Mouse (Mus musculus) neural tube, embryonic 11.5 days (tissue): ENCODE data around the gene Dpf3. TPM values are rescaled to one million over a fixed set of nuclear protein-coding genes. Genes with fewer than 3 reads are reported as not detected.
A peak's percentile ranks its signal among the peaks of the same experiment; 100 is the strongest.

Experiments used
- ATAC-seq: fragments of 200-750 bp; cut with Nextera tagmentation; 2 replicates; pipeline ENCODE4 v1.8.0; 2017; ENCODE audit warnings: moderate number of reproducible peaks, mild to moderate bottlenecking, moderate TSS enrichment, moderate library complexity; ENCODE audit not compliant: insufficient read depth, low FRiP score, low TSS enrichment
- DNase-seq: peaks from one replicate; pipeline ENCODE4 v3.0.0-alpha.2; 2015; ENCODE audit warnings: low spot score
- H3K27ac ChIP-seq: fragments of 300-500 bp; sonication (generic); 2 replicates; pipeline ENCODE4 v1.5.1; 2014; ENCODE audit warnings: low read depth, mild to moderate bottlenecking, low read length
- H3K27me3 ChIP-seq: fragments of 300-500 bp; sonication (generic); 2 replicates; pipeline ENCODE4 v1.6.1; 2014; ENCODE audit warnings: mild to moderate bottlenecking, low read length, mixed read lengths; ENCODE audit not compliant: control insufficient read depth, insufficient read depth
- H3K36me3 ChIP-seq: fragments of 300-500 bp; sonication (generic); 2 replicates; pipeline ENCODE4 v1.6.1; 2014; ENCODE audit warnings: mild to moderate bottlenecking, low read length, moderate library complexity, mixed read lengths; ENCODE audit not compliant: control insufficient read depth, insufficient read depth
- H3K4me1 ChIP-seq: fragments of 300-500 bp; sonication (generic); 2 replicates; pipeline ENCODE4 v1.6.1; 2014; ENCODE audit warnings: low read length, mixed read lengths; ENCODE audit not compliant: control insufficient read depth, insufficient read depth
- H3K4me2 ChIP-seq: fragments of 300-500 bp; sonication (generic); 2 replicates; pipeline ENCODE4 v1.6.1; 2014; ENCODE audit warnings: low read depth, mild to moderate bottlenecking, moderate library complexity
- H3K4me3 ChIP-seq: fragments of 300-500 bp; sonication (generic); 2 replicates; pipeline ENCODE4 v1.5.1; 2014; ENCODE audit warnings: low read depth, low read length
- H3K9ac ChIP-seq: fragments of 300-500 bp; sonication (generic); 2 replicates; pipeline ENCODE4 v1.6.1; 2014; ENCODE audit warnings: mild to moderate bottlenecking, low read length
- H3K9me3 ChIP-seq: fragments of 300-500 bp; sonication (generic); 2 replicates; pipeline ENCODE4 v1.6.1; 2016; ENCODE audit warnings: low read length; ENCODE audit not compliant: control insufficient read depth
- WGBS: fragments of 180-500 bp; shearing (Covaris S2); extraction: QIAGEN DNeasy Blood & Tissue Kit; methylation state at CpG from one replicate; pipeline ENCODE4 v1.1.7; 2014; 5-methylcytosine and 5-hydroxymethylcytosine counted together
- polyA plus RNA-seq: library from polyadenylated mRNA; unstranded; fragments of >200 nt; fragmentation: Nextera tagmentation; extraction: Ambion mirVana; gene quantifications from 2 replicates; pipeline ENCODE4 v1.2.1, GENCODE M21; 2014

Dpf3 gene
- polyA plus RNA-seq, 1 experiment from 2014 or later, result 10.8 TPM

GRCm38 (mm10) chr12:83483653-83484052 is 3.9 kb downstream of the Dpf3 start:
- WGBS, result 77% methylated on average over 5 of the region's 5 CpGs

GRCm38 (mm10) chr12:83481439-83481838 is 6.1 kb downstream of the Dpf3 start:
- Histone ChIP-seq H3K9ac (no peak overlapping the region), H3K4me1 (peaks cover 7% of the 10 kb centered on the region), H3K27me3 (0 out of 2 replicates have a peak, but pooled peaks cover 5% of the 10 kb centered on the region), H3K9me3 (no peaks in the 10 kb centered on the region), H3K36me3 (no peaks in the 10 kb centered on the region), H3K4me3 (no peak overlapping the region), H3K27ac (no peak overlapping the region), H3K4me2 (no peak overlapping the region)
- DNase-seq (no peak), ATAC-seq (no peak)
- WGBS, result 37% methylated on average over 4 of the region's 4 CpGs

More at GRCm38 (mm10) chr12:83483653-83484052, 3.9 kb downstream of the Dpf3 start:
- Histone ChIP-seq H3K4me3 (no peak overlapping the region), H3K27me3 (0 out of 2 replicates have a peak, but pooled peaks cover 5% of the 10 kb centered on the region), H3K27ac (no peak overlapping the region), H3K4me2 (no peak overlapping the region), H3K36me3 (no peaks in the 10 kb centered on the region), H3K9ac (no peak overlapping the region), H3K9me3 (no peaks in the 10 kb centered on the region), H3K4me1 (peaks cover 12% of the 10 kb centered on the region)
- ATAC-seq (no peak), DNase-seq (no peak)

GRCm38 (mm10) chr12:83479818-83480401 is 7.6 kb downstream of the Dpf3 start:
- WGBS, result 78% methylated on average over 7 of the region's 7 CpGs
- DNase-seq (no peak), ATAC-seq (no peak)
- Histone ChIP-seq H3K36me3 (no peaks in the 10 kb centered on the region), H3K4me2 (no peak overlapping the region), H3K27me3 (0 out of 2 replicates have a peak, but pooled peaks cover 2% of the 10 kb centered on the region), H3K9ac (no peak overlapping the region), H3K27ac (no peak overlapping the region), H3K9me3 (no peaks in the 10 kb centered on the region), H3K4me3 (no peak overlapping the region), H3K4me1 (peaks cover 5% of the 10 kb centered on the region; the same call in 1 of the 2 replicates)

GRCm38 (mm10) chr12:83479140-83479539 is 8.4 kb downstream of the Dpf3 start:
- 94% methylated on average over 1 of the region's 1 CpGs for WGBS
- H3K4me2 ChIP-seq, result no peak overlapping the region
- ATAC-seq (no peak), DNase-seq (no peak)
- H3K9ac ChIP-seq, result no peak overlapping the region
- H3K9me3 ChIP-seq, result no peaks in the 10 kb centered on the region
- H3K36me3 ChIP-seq, result no peaks in the 10 kb centered on the region
- no peaks in the 10 kb centered on the region for H3K4me1 ChIP-seq
- H3K27ac ChIP-seq, result no peak overlapping the region
- no peaks in the 10 kb centered on the region for H3K27me3 ChIP-seq
- H3K4me3 ChIP-seq, result no peak overlapping the region

GRCm38 (mm10) chr12:83476277-83476676 is 11.2 kb downstream of the Dpf3 start:
- no peaks in the 10 kb centered on the region for H3K9me3 ChIP-seq
- ATAC-seq, result no peak
- no peaks in the 10 kb centered on the region for H3K27me3 ChIP-seq
- H3K4me3 ChIP-seq, result no peak overlapping the region
- 74% methylated on average over 10 of the region's 10 CpGs for WGBS
- H3K4me1 ChIP-seq, result no peaks in the 10 kb centered on the region
- peak; percentile 34 for DNase-seq
- H3K27ac ChIP-seq, result no peak overlapping the region
- H3K9ac ChIP-seq, result no peak overlapping the region
- H3K36me3 ChIP-seq, result no peaks in the 10 kb centered on the region
- no peak overlapping the region for H3K4me2 ChIP-seq

GRCm38 (mm10) chr12:83475419-83475818 is 12.1 kb downstream of the Dpf3 start:
- no peak overlapping the region for H3K4me3 ChIP-seq
- no peaks in the 10 kb centered on the region for H3K36me3 ChIP-seq
- no peak for ATAC-seq
- no peaks in the 10 kb centered on the region for H3K9me3 ChIP-seq
- no peaks in the 10 kb centered on the region for H3K4me1 ChIP-seq
- DNase-seq, result no peak
- no peak overlapping the region for H3K4me2 ChIP-seq
- 44% methylated on average over 6 of the region's 6 CpGs for WGBS
- no peaks in the 10 kb centered on the region for H3K27me3 ChIP-seq
- no peak overlapping the region for H3K9ac ChIP-seq
- no peak overlapping the region for H3K27ac ChIP-seq

GRCm38 (mm10) chr12:83473987-83474600 is 13.4 kb downstream of the Dpf3 start:
- Histone ChIP-seq H3K9me3 (no peaks in the 10 kb centered on the region), H3K4me1 (no peaks in the 10 kb centered on the region), H3K4me3 (no peak overlapping the region), H3K9ac (no peak overlapping the region), H3K4me2 (no peak overlapping the region), H3K27me3 (no peaks in the 10 kb centered on the region), H3K27ac (no peak overlapping the region), H3K36me3 (no peaks in the 10 kb centered on the region)
- 36% methylated on average over 5 of the region's 5 CpGs for WGBS
- DNase-seq (no peak), ATAC-seq (no peak)

GRCm38 (mm10) chr12:83471760-83472159 is 15.8 kb downstream of the Dpf3 start:
- no peak overlapping the region for H3K4me2 ChIP-seq
- peaks cover 3% of the 10 kb centered on the region; the same call in 1 of the 2 replicates for H3K4me1 ChIP-seq
- ATAC-seq, result no peak

GRCm38 (mm10) chr12:83470085-83470484 is 17.4 kb downstream of the Dpf3 start:
- Histone ChIP-seq H3K9ac (no peak overlapping the region), H3K27me3 (no peaks in the 10 kb centered on the region), H3K27ac (no peak overlapping the region), H3K4me1 (peaks cover 9% of the 10 kb centered on the region; the same call in 1 of the 2 replicates), H3K36me3 (no peaks in the 10 kb centered on the region), H3K4me2 (no peak overlapping the region), H3K9me3 (no peaks in the 10 kb centered on the region), H3K4me3 (no peak overlapping the region)
- 61% methylated on average over 9 of the region's 9 CpGs for WGBS
- ATAC-seq, result no peak
- DNase-seq, result no peak

More at GRCm38 (mm10) chr12:83471760-83472159, 15.8 kb downstream of the Dpf3 start:
- Histone ChIP-seq H3K4me3 (no peak overlapping the region), H3K36me3 (no peaks in the 10 kb centered on the region), H3K9me3 (no peaks in the 10 kb centered on the region), H3K9ac (no peak overlapping the region), H3K27me3 (no peaks in the 10 kb centered on the region), H3K27ac (no peak overlapping the region)
- no peak for DNase-seq
- WGBS, result 87% methylated on average over 7 of the region's 7 CpGs
